Mouse (Mus musculus) hindbrain, embryonic 11.5 days (tissue): ENCODE measurements around the gene Rad51ap1. TPM values are rescaled to one million over a fixed set of nuclear protein-coding genes. Genes with fewer than 3 reads are reported as not detected.

ENCODE experiments used
- ATAC-seq: fragments of 200-750 bp; cut with Nextera tagmentation; 2 replicates; pipeline ENCODE4 v1.8.0; 2017; ENCODE audit warnings: mild to moderate bottlenecking, moderate TSS enrichment, moderate library complexity; ENCODE audit not compliant: low FRiP score
- DNase-seq: peaks from one replicate; pipeline ENCODE4 v3.0.0-alpha.2; 2015; ENCODE audit warnings: low spot score
- H3K27ac ChIP-seq: fragments of 300-500 bp; sonication (generic); 2 replicates; pipeline ENCODE4 v1.5.1; 2014; ENCODE audit warnings: mild to moderate bottlenecking, low read depth, low read length
- H3K27me3 ChIP-seq: fragments of 300-500 bp; sonication (generic); 2 replicates; pipeline ENCODE4 v1.6.1; 2014; ENCODE audit warnings: mild to moderate bottlenecking, low read length, moderate library complexity, mixed read lengths; ENCODE audit not compliant: control insufficient read depth, insufficient read depth
- H3K36me3 ChIP-seq: fragments of 300-500 bp; sonication (generic); 2 replicates; pipeline ENCODE4 v1.6.1; 2014; ENCODE audit warnings: mild to moderate bottlenecking, low read length, moderate library complexity, mixed read lengths; ENCODE audit not compliant: control insufficient read depth, insufficient read depth
- H3K4me1 ChIP-seq: fragments of 300-500 bp; sonication (generic); replicated peaks from 2 replicates; pipeline ENCODE4 v1.6.1; 2014; ENCODE audit warnings: low read length, mixed read lengths; ENCODE audit not compliant: control insufficient read depth, insufficient read depth
- H3K4me2 ChIP-seq: fragments of 300-500 bp; sonication (generic); replicated peaks from 2 replicates; pipeline ENCODE4 v1.6.1; 2014; ENCODE audit warnings: mild to moderate bottlenecking, low read depth, low read length
- H3K4me3 ChIP-seq: fragments of 300-500 bp; sonication (generic); 2 replicates; pipeline ENCODE4 v1.5.1; 2014; ENCODE audit warnings: low read depth, low read length
- H3K9ac ChIP-seq: fragments of 300-500 bp; sonication (generic); 2 replicates; pipeline ENCODE4 v1.6.1; 2014; ENCODE audit warnings: low read depth, low read length
- H3K9me3 ChIP-seq: fragments of 300-500 bp; sonication (generic); 2 replicates; pipeline ENCODE4 v1.6.1; 2016; ENCODE audit warnings: low read length; ENCODE audit not compliant: control insufficient read depth
- WGBS: fragments of 180-500 bp; shearing (Covaris S2); extraction: QIAGEN DNeasy Blood & Tissue Kit; methylation state at CpG from one replicate; pipeline ENCODE4 v1.1.7; 2014; 5-methylcytosine and 5-hydroxymethylcytosine counted together
- polyA plus RNA-seq: library from polyadenylated mRNA; unstranded; fragments of >200 nt; fragmentation: Nextera tagmentation; extraction: Ambion mirVana; gene quantifications from 2 replicates; pipeline ENCODE4 v1.2.1, GENCODE M21; 2014

Gene Rad51ap1
- polyA plus RNA-seq = 64.0 and 65.9 TPM in 2 replicates

DNA sequence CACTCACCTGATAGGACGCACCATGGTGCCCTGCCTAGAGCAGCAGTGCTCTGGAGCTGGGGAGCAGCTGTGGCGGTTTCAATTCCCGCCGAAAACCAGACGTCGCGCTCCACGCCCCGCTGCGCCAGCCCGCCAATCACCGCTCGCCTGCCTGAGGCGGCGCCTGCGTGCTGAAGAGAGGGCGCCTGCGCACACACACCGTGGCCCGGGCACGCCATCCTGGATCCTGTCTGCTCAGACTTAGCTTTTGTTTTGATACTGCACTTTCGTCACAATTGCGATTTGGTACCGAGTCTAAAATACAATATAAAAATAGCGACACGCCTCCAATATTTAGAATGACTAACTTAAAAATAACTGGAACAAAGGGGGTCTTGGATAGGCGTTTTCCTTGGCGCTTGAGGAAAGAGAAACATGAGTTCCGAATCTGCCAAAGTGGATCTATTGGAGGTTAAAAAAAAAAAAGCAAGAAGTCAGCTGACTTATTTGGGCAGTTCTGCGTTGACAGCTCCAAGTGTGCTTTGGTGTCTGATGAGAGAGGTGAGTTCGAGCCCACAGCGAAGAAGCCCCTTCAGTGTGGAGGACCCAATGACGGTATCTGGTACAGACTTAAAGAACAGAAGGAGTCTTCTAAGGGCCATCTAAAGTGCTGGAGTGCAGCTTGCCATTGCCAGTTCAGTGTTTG is at the start of gene Rad51ap1, which contains the start of gene D6Wsu163e:
TSS of gene Rad51ap1 (minus strand) at position 101 of the 685 bp plus-strand sequence.
TSS of gene D6Wsu163e (plus strand) at position 476 of the 685 bp plus-strand sequence.
- Histone ChIP-seq H3K4me2 (peak within 1 kb of the TSS; percentile 58), H3K4me1 (no peaks in the 10 kb centered on the region), H3K27me3 (no peaks in the 10 kb centered on the region), H3K9me3 (no peaks in the 10 kb centered on the region), H3K9ac (peak within 1 kb of the TSS; percentile 71), H3K4me3 (peak within 1 kb of the TSS; percentile 64), H3K27ac (no peak within 1 kb of the TSS), H3K36me3 (0 out of 2 replicates have a peak, but pooled peaks cover 2% of the 10 kb centered on the region)
- WGBS = 0% methylated on average over 33 of the region's 33 CpGs
- DNase-seq (peak; percentile 94), ATAC-seq (peak; percentile 98)

DNA sequence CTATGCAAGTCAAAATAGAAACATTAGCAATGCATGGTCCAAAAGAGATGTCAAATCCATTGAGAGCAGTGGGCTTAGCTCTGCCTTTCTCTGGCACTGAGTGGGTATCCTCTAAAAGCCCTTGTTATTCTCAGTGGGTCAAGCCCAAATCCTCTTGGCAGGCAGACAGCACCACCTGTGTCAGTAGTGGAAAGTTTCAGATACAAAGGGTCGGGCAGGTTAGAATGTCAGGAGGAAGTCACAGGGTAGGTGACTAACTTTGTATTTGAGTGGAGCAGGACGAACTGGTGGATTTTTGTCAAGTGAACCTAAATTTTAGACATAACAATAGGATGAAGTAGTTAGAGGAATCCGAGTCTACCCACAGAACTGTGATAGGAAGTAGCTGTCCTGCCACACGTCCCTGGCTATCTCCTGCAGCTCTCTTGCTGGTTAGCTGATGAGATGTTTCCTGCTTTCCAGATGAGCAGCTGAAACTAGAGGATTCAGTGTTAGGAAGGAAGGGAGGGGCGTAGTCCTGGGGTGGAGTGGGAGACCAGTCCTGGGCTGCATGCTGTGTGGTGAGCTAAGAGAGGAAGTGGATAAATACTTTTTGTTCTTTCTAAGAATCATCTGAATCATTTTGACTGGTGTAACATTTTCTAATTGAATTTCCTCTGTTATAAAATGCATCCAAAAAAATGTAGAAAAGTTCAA is 42.3 kb upstream of the Rad51ap1 start:
- Histone ChIP-seq H3K4me3 (no peak overlapping the region), H3K27me3 (no peaks in the 10 kb centered on the region), H3K9me3 (no peaks in the 10 kb centered on the region), H3K4me2 (no peak overlapping the region), H3K4me1 (no peaks in the 10 kb centered on the region), H3K36me3 (no peaks in the 10 kb centered on the region), H3K9ac (no peak overlapping the region), H3K27ac (no peak overlapping the region)
- no peak for DNase-seq
- no peak for ATAC-seq
- 63% methylated on average over 5 of the region's 5 CpGs for WGBS

DNA sequence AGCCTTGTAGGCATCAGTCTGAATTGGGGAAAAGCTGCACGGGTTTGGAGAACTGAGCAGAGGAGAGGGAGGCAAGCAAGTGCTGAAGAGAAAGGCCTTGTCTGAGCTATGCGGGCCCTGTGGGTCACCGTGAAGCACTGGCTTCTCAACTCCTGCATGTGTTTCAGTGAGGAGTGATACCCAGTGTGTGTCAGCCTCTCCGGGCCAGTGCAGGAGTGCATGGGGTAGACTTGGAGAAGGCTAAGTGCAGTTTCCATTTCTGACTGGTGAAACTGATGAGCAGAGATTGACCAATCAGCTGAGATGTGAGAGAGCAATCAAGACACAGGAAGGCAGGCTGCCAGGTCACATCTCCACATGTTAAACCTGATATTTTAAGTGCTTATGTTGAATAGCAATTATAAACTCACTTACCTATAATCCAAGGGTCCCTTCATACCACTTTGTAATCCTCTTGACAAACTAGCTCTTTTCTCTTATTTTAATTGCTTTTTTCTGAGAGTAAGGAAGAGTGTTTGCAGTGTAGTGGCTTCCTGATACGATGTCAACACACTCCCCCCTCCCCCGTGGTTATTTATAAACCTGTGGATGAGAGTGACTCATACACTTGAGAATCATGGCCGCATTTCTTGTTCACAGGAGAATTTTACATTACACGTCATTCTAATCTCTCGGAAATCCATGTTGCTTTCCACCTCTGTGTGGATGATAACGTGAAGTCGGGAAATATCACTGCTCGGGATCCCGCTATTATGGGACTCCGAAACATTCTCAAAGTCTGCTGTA is 27.0 kb upstream of the Rad51ap1 start:
- 93% methylated on average over 14 of the region's 14 CpGs for WGBS
- no peak overlapping the region for H3K4me3 ChIP-seq
- no peak for DNase-seq
- no peak overlapping the region for H3K27ac ChIP-seq
- no peak overlapping the region for H3K9ac ChIP-seq
- H3K36me3 ChIP-seq = no peaks in the 10 kb centered on the region
- H3K4me2 ChIP-seq = no peak overlapping the region
- no peaks in the 10 kb centered on the region for H3K9me3 ChIP-seq
- no peak for ATAC-seq
- H3K27me3 ChIP-seq = no peaks in the 10 kb centered on the region
- H3K4me1 ChIP-seq = no peaks in the 10 kb centered on the region

DNA sequence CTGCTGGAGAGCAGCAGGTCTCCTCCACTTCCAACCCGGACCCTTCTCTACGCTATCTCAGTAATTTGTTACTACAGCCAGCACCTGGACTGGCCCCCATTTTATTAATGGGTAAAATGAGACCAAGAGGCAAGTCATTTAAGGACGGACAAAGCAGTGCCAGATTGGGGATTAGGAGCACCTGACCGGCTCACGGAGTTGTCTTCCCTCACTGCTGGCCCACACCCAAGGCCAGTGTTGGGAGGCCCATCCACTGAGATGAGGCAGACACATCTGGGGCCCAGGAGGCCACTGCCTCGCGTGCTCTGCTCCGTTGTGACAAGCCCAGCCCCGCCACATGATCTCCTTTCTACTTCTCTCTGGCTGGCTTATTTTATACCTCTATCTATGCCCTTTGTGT is 24.0 kb upstream of the Rad51ap1 start:
- DNase-seq (no peak), ATAC-seq (no peak)
- WGBS = 87% methylated on average over 9 of the region's 9 CpGs
- no peaks in the 10 kb centered on the region for H3K36me3 ChIP-seq
- no peaks in the 10 kb centered on the region for H3K4me1 ChIP-seq
- no peak overlapping the region for H3K9ac ChIP-seq
- H3K4me3 ChIP-seq = no peak overlapping the region
- H3K4me2 ChIP-seq = no peak overlapping the region
- no peaks in the 10 kb centered on the region for H3K9me3 ChIP-seq
- H3K27me3 ChIP-seq = no peaks in the 10 kb centered on the region
- H3K27ac ChIP-seq = no peak overlapping the region

DNA sequence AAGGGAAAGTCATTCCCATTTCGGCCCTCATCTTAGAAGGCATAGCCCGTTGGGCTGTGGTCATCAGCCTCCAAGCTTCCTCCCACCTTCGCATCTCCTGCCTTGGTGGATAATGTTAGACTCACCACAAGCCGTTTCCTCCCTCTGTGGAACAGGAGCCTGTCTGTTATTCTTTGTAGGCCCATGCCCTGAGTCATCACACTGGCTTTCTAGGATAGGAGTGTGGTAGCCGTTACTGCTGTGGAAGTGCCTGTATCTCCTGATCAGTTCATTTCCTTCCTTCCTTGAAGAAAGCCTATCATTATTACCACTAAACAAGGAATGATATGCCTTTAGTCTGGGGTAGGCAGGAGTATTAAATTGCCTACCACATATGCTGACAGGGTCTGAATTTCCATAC is 23.3 kb upstream of the Rad51ap1 start:
- Histone ChIP-seq H3K4me3 (no peak overlapping the region), H3K27me3 (no peaks in the 10 kb centered on the region), H3K9ac (no peak overlapping the region), H3K4me1 (no peaks in the 10 kb centered on the region), H3K4me2 (no peak overlapping the region), H3K36me3 (no peaks in the 10 kb centered on the region), H3K27ac (no peak overlapping the region), H3K9me3 (no peaks in the 10 kb centered on the region)
- WGBS = 87% methylated on average over 5 of the region's 5 CpGs
- no peak for DNase-seq
- no peak for ATAC-seq

DNA sequence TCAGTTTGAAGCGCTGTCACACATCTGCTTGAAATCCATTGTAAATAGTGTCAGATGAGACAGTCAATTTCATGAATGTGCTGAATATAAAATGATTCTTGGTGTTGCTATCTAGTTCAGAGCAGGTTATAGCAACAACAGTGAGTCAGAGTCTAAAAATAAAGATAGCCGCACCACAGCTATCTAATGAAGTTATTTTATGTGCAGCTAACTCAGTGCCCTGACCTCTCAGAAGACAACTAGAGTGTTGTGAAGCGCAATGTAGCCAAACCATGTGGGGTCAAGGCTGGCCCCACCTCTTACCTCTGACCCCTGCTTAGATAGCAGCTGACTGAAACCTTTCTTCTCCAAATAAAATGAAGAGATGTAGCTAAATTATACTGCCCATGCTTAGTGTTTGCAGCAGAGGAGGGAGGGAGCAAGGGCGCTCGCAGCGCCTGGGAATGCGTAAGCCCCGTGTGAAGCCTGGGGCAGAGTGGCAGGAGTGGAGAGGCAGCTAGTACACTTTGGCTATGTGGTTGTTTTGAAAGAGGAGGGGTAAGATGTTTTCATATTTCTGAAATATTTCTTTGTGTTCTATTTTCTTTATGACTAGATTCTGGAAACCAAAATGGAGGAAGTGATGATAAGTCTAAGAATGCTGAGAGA is 22.1 kb upstream of the Rad51ap1 start:
- DNase-seq = no peak
- no peaks in the 10 kb centered on the region for H3K36me3 ChIP-seq
- 92% methylated on average over 8 of the region's 8 CpGs for WGBS
- H3K9ac ChIP-seq = no peak overlapping the region
- no peaks in the 10 kb centered on the region for H3K9me3 ChIP-seq
- no peak overlapping the region for H3K4me3 ChIP-seq
- no peak overlapping the region for H3K4me2 ChIP-seq
- no peaks in the 10 kb centered on the region for H3K27me3 ChIP-seq
- no peak overlapping the region for H3K27ac ChIP-seq
- ATAC-seq = no peak
- H3K4me1 ChIP-seq = no peaks in the 10 kb centered on the region

DNA sequence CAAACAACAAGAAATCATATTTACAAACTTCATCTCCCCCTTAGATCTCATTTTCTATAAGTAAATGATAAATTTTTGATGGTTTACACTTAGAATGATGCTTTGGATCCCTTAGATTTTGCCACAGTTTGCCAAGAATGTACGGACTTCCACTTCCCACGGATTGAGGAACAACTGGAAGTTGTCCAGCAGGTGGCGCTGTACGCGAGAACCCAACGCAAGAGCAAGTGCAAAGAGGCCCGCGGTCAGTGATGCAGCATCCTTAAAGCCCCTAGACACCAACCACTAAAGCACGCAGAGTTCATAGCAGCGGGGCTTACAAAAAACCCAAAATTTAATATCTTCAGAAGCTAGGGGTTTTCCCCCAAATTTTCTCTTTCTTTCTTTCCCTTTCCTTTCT is 16.3 kb upstream of the Rad51ap1 start:
- no peaks in the 10 kb centered on the region for H3K4me1 ChIP-seq
- H3K27ac ChIP-seq = no peak overlapping the region
- no peak overlapping the region for H3K9ac ChIP-seq
- DNase-seq = peak; percentile 88
- H3K36me3 ChIP-seq = no peaks in the 10 kb centered on the region
- H3K4me3 ChIP-seq = no peak overlapping the region
- H3K27me3 ChIP-seq = no peaks in the 10 kb centered on the region
- no peak for ATAC-seq
- H3K9me3 ChIP-seq = no peaks in the 10 kb centered on the region
- H3K4me2 ChIP-seq = no peak overlapping the region
- 13% methylated on average over 10 of the region's 10 CpGs for WGBS

DNA sequence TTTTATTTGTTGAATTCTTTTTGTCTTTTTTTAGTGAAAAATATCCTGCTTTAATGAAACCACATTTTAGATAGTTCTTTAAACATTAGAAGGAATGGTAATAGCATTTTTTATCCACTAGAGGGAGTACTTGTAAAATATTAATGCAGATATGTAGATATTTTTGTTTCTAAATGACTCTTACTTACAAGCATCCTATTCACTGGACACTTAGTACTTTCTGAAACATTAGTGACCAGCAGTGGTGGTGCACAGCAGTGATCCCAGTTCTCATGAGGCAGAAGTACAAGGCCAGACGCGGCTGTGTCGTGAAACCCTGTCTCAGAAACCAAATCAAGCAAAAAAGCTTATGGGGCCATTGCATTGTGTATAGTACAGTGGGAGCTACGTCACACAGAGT is 8.9 kb upstream of the Rad51ap1 start:
- Histone ChIP-seq H3K27ac (no peak overlapping the region), H3K9me3 (no peaks in the 10 kb centered on the region), H3K36me3 (0 out of 2 replicates have a peak, but pooled peaks cover 2% of the 10 kb centered on the region), H3K27me3 (no peaks in the 10 kb centered on the region), H3K4me1 (no peaks in the 10 kb centered on the region), H3K4me2 (no peak overlapping the region), H3K4me3 (no peak overlapping the region), H3K9ac (no peak overlapping the region)
- no peak for ATAC-seq
- WGBS = 93% methylated on average over 4 of the region's 4 CpGs
- peak; percentile 10 for DNase-seq
